Mouse (Mus musculus) lung, postnatal 14 days (tissue): ENCODE measurements around the gene Fam107a.
"Not testable (repeated sequence)": the region's sequence is repeated elsewhere in the genome, so short reads cannot be mapped to it uniquely, and the experiment has no call there.

Experiments used
- DNase-seq: peaks from one replicate; pipeline ENCODE4 v3.0.0; 2021

Gene Fam107a

DNA sequence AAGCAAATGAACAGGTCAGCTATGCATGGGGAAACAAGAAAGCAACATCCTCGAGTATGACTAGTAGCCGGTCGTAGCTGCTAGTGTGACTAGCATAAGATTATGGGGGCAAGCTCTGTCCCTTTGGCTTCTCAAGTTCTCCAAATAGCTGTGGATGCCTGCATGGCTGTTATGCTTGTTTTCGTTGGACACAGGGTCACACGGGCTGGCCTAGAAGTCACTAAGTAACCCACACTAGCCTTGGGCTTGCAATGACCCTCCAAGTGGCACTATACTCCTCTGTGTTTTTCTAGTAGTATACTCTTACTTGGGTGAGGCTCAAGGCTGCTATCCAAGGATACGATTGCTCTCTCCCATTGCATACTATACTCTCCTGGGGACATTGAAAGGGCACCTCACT, 2.7 kb downstream of the Fam107a start:
- DNase-seq, result no peak

DNA sequence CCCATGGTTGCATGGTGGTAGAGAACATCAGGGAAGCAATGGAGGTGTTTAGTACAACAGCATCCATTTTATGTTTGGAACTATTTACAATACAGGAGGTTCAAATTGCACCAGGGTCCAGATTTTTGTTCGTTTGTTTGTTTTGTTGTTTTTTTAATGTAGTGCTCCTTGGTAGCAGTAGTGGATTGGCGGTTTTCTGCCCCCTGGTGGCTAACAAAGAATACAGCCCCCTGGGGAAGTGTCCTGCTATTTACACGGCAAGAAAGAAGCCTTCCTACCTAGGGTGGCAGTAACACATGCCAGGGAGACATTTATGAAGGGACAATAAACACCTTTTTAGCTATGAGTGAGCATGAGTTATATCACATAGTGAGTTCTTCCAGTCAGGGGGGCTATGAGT, 3.3 kb downstream of the Fam107a start:
- DNase-seq, result peak; percentile 54

- DNase-seq, result no peak
Observed at GRCm38 (mm10) chr14:8313877-8314276, 3.9 kb downstream of the Fam107a start.

- DNase-seq, result peak; percentile 56
Observed at GRCm38 (mm10) chr14:8309621-8310141, 8.1 kb downstream of the Fam107a start.

GRCm38 (mm10) chr14:8308650-8309049, 9.2 kb downstream of the Fam107a start:
- no peak for DNase-seq

DNA sequence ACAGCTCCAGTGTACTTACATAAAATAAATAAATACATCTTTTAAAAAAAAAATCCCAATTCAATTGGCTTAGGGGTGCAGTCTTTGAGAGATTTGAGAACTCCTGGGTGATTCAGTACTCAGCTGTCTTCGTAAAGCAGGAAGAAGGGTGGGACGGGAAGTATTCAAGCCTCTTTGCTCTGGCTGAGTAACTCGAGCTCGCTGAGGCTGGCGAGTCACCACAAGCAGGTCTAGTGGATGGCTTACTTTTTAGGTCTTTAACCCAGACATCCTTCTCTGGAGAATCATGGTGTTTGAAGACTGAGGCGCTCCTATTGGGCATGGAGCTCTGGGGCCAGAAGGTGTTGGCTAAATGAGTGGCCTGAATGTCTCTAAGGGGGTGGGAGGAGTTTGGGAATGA, 10.9 kb downstream of the Fam107a start:
- DNase-seq, result no peak

DNA sequence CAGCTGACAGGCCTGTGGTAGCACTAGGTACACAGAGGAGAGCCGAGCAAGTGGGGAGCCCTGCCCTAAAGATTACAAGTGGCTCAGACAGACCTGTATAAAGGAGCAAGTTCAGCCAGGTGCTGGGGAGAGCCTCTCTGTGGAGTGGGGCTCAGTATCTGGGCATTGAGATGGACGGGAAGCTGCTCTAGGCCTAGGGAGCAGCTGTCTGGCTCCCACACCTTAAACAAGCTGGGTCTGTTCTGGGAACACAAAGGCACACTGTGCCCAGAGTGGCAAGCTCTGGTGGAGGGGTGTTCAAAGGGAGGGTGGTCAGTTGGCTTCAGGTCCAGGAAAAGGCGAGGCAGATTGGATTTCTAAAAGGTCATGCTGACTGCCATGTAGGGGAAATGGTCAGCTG, 12.8 kb downstream of the Fam107a start:
- DNase-seq, result no peak

DNA sequence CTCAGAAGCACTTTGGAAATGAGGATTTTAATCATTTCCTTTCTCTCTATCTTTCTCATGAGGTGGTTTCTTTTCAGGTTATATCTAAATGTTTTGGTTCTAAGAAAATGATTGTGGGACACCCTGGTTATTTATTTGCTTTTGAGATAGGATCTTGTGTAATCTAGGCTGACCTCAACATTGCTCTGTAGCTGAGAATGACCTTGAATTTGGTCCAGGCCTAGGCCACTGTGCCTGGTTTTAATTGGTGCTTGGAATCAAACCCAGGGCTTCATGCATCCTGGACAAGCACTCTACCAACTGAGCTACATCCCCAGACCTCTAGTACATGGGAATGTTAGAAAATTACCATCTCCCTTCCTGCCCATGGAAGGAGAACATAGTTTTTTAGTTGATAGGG, 13.7 kb downstream of the Fam107a start:
- no peak for DNase-seq

GRCm38 (mm10) chr14:8302687-8303086, 15.1 kb downstream of the Fam107a start:
- no peak for DNase-seq

GRCm38 (mm10) chr14:8300281-8300680, 17.5 kb downstream of the Fam107a start:
- peak; percentile 81 for DNase-seq

DNA sequence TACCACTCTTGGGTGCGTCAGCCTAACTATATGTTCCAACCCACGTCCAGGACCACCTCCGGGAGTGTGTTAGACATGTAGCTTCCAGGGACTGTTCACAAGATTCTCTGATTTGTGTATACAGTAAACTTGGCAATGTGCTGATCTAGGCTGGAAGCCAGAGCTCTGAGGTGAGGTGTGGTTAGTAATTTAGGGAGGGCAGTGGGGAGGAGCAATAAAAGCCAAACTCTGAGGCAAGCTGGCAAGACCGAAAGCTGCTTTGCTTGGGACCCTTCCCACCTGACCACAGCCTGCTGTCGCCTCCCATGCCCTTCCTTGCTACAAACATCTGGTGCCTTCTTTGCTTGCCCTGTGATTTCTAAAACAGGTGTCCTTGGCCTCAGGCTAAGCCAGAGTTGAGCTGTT, 19.9 kb downstream of the Fam107a start:
- DNase-seq, result peak; percentile 56

DNA sequence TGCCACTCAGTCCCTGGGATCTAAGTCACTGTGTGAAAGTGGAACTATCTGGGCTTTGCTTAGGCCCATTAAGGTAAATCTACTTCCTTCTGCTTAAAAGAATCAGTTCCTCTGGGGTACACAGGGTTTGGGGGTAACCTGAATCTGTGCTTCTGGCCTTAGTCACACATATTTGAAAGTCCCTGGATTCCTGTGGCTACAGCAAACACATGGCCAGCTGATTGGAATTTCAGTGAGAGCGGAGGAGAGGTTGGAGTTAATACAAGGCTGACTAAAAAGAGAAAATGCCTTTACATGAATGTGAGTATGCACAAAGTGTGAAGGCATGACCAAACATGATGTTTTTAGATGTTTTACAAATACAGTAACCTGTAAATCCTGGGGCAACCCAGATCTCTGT, 23.6 kb downstream of the Fam107a start:
- DNase-seq, result no peak

- peak; percentile 26 for DNase-seq
Observed at GRCm38 (mm10) chr14:8286595-8286994, 31.2 kb downstream of the Fam107a start.

DNA sequence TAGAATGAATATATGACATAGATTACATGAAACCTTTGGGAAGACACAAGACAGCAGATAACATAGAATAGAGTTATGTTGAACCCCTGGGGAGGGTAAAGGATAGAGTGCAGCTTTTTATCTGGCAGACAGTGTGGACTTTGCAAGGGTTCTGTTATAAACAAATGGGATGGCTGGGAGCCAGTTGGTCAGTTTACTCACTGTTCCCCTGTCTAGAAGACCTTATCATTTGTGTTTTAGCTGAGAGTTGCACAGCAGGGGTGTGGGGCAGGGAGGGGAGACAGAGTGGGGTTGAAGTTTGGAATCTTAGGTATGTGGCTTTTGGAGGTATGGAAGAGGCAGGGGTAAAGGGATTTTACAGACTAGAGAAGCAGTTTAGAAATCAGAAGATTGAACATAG, 34.0 kb downstream of the Fam107a start:
- no peak for DNase-seq

GRCm38 (mm10) chr14:8271281-8271680, 46.5 kb downstream of the Fam107a start:
- DNase-seq, result not testable (repeated sequence)

GRCm38 (mm10) chr14:8264378-8264777, 53.4 kb downstream of the Fam107a start:
- DNase-seq, result no peak

- no peak for DNase-seq
Observed at GRCm38 (mm10) chr14:8262242-8262641, 55.6 kb downstream of the Fam107a start.

DNA sequence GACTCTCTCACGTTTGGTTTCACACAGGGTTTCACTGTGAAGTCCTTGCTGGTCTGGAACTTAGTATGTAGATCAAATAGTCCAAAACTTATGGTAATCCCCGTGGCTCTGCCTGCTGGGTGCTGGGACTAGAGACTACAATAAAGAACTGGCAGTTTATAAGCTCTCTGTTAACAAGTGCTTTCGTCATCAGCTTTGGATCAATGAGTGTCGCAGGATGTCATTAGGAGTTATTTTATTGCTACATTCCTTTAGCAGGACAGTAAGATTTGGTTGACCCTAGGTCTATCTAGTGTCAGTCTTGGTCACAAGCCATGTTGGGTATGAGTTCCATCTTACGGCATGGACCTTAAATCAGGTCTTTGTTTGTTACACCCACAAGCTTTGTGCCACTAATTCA, 57.6 kb downstream of the Fam107a start:
- DNase-seq, result no peak

DNA sequence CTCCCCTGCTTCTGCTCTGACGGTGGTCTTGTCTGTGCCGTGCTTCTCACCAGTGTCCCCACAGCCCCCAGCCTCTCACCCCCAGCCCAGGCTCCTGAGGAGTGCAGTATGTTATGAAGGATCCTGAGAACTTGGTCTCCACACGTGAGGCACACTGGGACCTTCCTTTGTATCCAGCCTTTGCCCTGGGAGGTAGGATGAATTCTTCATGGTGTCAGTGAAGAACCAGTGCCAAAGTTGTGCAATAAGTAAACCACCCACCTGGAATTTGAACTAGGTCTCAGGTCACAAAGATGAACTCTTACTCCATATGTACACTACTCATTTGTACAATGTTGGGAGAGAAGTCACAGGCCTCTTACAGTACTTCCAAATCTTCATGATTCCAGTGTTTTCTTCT, 58.7 kb downstream of the Fam107a start, which contains the start of gene Acox2:
Gene Acox2, minus strand, starts transcription at position 188 of the 400 bp plus-strand sequence.
- DNase-seq, result no peak

- DNase-seq, result peak; percentile 11
Observed at GRCm38 (mm10) chr14:8258752-8259151, 59.1 kb downstream of the Fam107a start.

- DNase-seq, result no peak
Observed at GRCm38 (mm10) chr14:8258335-8258627, 59.5 kb downstream of the Fam107a start.

- no peak for DNase-seq
Observed at GRCm38 (mm10) chr14:8257521-8258334, 60.1 kb downstream of the Fam107a start.

DNA sequence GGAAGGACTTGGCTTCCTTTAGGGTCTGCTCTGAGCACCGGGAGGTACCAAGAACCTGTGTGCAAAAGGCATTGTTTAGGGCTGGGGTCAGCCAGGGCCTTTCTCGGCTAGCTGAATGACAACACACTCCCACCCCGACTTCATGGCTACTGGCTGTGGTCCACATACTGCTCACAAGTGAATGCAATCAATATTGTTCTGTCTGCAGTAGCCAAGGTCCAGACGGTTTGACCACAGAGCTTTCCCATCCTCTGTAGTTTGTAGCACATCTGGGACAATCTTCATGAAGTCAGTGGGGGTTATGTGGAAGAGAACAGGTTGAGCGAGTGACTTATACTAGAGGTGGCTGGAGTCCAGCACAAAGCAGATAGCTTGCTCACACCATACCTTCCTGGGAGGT, 60.9 kb downstream of the Fam107a start:
- no peak for DNase-seq

DNA sequence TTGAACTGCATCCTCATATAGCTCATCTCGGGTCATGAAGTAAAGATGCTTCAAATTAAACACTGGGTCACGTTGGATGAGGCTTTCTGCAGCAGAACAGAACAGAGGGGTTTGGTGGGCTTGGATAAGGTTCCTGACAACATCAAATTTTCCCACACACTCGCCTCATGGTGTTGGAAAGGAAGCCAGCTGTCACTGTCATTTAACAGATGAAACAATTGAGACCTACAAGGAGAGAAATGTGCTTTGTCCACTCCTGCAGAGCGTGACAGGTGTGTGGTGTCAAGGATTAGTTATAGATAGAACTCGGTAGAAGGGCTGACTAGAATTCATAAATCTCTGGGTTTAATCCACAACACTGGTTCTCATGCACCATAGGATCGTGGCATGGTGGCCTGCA, 61.8 kb downstream of the Fam107a start:
- no peak for DNase-seq
